Mouse (Mus musculus) thymus, adult 2 months (tissue): ENCODE results near the gene H2-Oa.

Experiments
- CTCF ChIP-seq: fragments of 200-500 bp; IDR thresholded peaks from 2 replicates; pipeline ENCODE4 v1.5.1; 2012; ENCODE audit warnings: mild to moderate bottlenecking, control low read depth, low read length, moderate library complexity, borderline replicate concordance; ENCODE audit not compliant: control insufficient read depth, poor library complexity, insufficient read depth; ENCODE audit errors: extremely low read depth
- POLR2A ChIP-seq: fragments of 200-500 bp; IDR thresholded peaks from 2 replicates; pipeline ENCODE4 v1.6.1; 2012; ENCODE audit warnings: mild to moderate bottlenecking, low read length, control low read depth, moderate library complexity; ENCODE audit not compliant: control insufficient read depth, poor library complexity, insufficient read depth; ENCODE audit errors: extremely low read depth

GRCm38 (mm10) chr17:34135297-34136224, 43.4 kb downstream of the H2-Oa start:
- peak; percentile 100 for TF ChIP-seq CTCF
- TF ChIP-seq POLR2A, result 0 out of 2 replicates have a peak, but pooled peaks have one; percentile 27
